8 mouse cellular contexts compared by ENCODE assay signal in genomic region chr16:17722461-17723324, GRCm38 (mm10). TPM values are rescaled to one million over a fixed set of nuclear protein-coding genes. Genes with fewer than 3 reads are reported as not detected.
DNase-seq lines count a peak whose midpoint lies in the region; ATAC-seq and TF ChIP-seq lines count a peak whose summit lies in the region.

No protein-coding gene starts in this region.

- TF ChIP-seq CTCF in hindbrain, postnatal 0 days (IDR thresholded peaks at IDR 0.05; ENCODE audit: low read depth), result peak; percentile 70
- TF ChIP-seq CTCF in left cerebral cortex, adult 2 months (IDR thresholded peaks at IDR 0.05), result peak; percentile 54

- peak overlapping the region; percentile 79 for H3K9ac ChIP-seq in hindbrain, postnatal 0 days (replicated peaks; ENCODE audit: low read length)

- intact Hi-C loops in left cerebral cortex, adult 2 months (cut with DNase I), result loop anchor here (10.0 kb wide), 1 partner anchor 318 kb away; the partner anchor contains the start of genes Pi4ka and Snap29

- peaks cover 14% of the 10 kb centered on the region for H3K4me1 ChIP-seq in hindbrain, postnatal 0 days (ENCODE audit: insufficient read depth, low read length)

- 1% methylated on average over 44 of the region's 44 CpGs for WGBS in hindbrain, postnatal 0 days

- H3K4me3 ChIP-seq in hindbrain, postnatal 0 days (ENCODE audit: low read length), result peak overlapping the region; percentile 89
- peak overlapping the region; percentile 98 for H3K4me3 ChIP-seq in left cerebral cortex, adult 2 months

- peak; percentile 90 for DNase-seq in T-cell, adult 2 months (ENCODE audit: low spot score)
- peak; percentile 88 to 89 for DNase-seq in cerebellum, postnatal 36 days
- DNase-seq in gastrocnemius, adult 18-20 months (ENCODE audit: low spot score), result peak; percentile 89
- peak; percentile 95 for DNase-seq in hindbrain, postnatal 0 days (ENCODE audit: low spot score)
- peak; percentile 88 to 89 for DNase-seq in left cerebral cortex, adult 2 months (ENCODE audit: extremely low spot score in 1 of 2, low spot score in 2 of 2)
- peak; percentile 89 to 94 for DNase-seq in right cerebral cortex, adult 2 months (ENCODE audit: low spot score in 2 of 2)
- DNase-seq in urinary bladder, postnatal 14 days (ENCODE audit: low spot score), result peak; percentile 88

- no peaks in the 10 kb centered on the region for H3K9me3 ChIP-seq in hindbrain, postnatal 0 days (ENCODE audit: low read length)

- peak overlapping the region; percentile 88 for H3K4me2 ChIP-seq in hindbrain, postnatal 0 days (ENCODE audit: low read depth, low read length)

- H3K27me3 ChIP-seq in hindbrain, postnatal 0 days (ENCODE audit: insufficient read depth, low read length), result no peaks in the 10 kb centered on the region

- peak; percentile 96 for ATAC-seq in hindbrain, postnatal 0 days
- ATAC-seq in megakaryocyte, adult 5-6 weeks (ENCODE audit: poor library complexity, severe bottlenecking), result peak; percentile 88

- H3K27ac ChIP-seq in hindbrain, postnatal 0 days, result peak overlapping the region; percentile 84
- H3K27ac ChIP-seq in left cerebral cortex, adult 2 months, result peak overlapping the region; percentile 98

- H3K36me3 ChIP-seq in hindbrain, postnatal 0 days (ENCODE audit: insufficient read depth, low read length), result no peaks in the 10 kb centered on the region

RNA-seq across cellular contexts. Expression of gene Med15, which starts 10.0 kb away (rescaled TPM):
- total RNA-seq in gastrocnemius, adult 18-20 months (2021), result 10 to 100 TPM; 17.5 to 20.1 TPM
- 47.5 and 66.1 TPM in 2 replicates for total RNA-seq in hindbrain, postnatal 0 days (2014; rRNA removed)
- polyA plus RNA-seq in hindbrain, postnatal 0 days (2015; fragmentation: Nextera tagmentation; extraction: Ambion mirVana), result 33.8 and 39.2 TPM in 2 replicates
- 10 to 100 TPM; 76.9 to 83.4 TPM for total RNA-seq in left cerebral cortex, adult 2 months (2021)
- total RNA-seq in megakaryocyte, adult 5-6 weeks (2015), result 61.4 and 67.1 TPM in 2 replicates
- 28.6 and 49.3 TPM in 2 replicates for total RNA-seq in megakaryocyte, adult 5-6 weeks (2017)

RNA-seq across cellular contexts. Expression of gene Klhl22, which starts 36.7 kb away (rescaled TPM):
- 10 to 100 TPM; 21.8 to 23.4 TPM for total RNA-seq in gastrocnemius, adult 18-20 months (2021)
- total RNA-seq in hindbrain, postnatal 0 days (2014; rRNA removed), result 176 and 190 TPM in 2 replicates
- 69.6 and 80.5 TPM in 2 replicates for polyA plus RNA-seq in hindbrain, postnatal 0 days (2015; fragmentation: Nextera tagmentation; extraction: Ambion mirVana)
- 10 to 100 TPM; 84.9 to 86.0 TPM for total RNA-seq in left cerebral cortex, adult 2 months (2021)
- 5.0 and 6.9 TPM in 2 replicates for total RNA-seq in megakaryocyte, adult 5-6 weeks (2015)
- 7.0 and 8.3 TPM in 2 replicates for total RNA-seq in megakaryocyte, adult 5-6 weeks (2017)

Comparison
In these comparisons a context has a peak if more than half of its experiments do, and no peak if none do; other contexts are left out.
1. Peak in every context shown above with its lines: DNase-seq, ATAC-seq, H3K4me3 ChIP-seq and H3K27ac ChIP-seq.